Mouse (Mus musculus) lung, embryonic 15.5 days (tissue): ENCODE measurements around the gene 1700113H08Rik. TPM values are rescaled to one million over a fixed set of nuclear protein-coding genes. Genes with fewer than 3 reads are reported as not detected.

Experiments
- ATAC-seq: fragments of 200-750 bp; cut with Nextera tagmentation; 2 replicates; pipeline ENCODE4 v1.8.0; 2017; ENCODE audit warnings: moderate number of reproducible peaks, borderline replicate concordance; ENCODE audit not compliant: low FRiP score, low TSS enrichment; ENCODE audit errors: extremely low read depth
- H3K27ac ChIP-seq: fragments of 300-500 bp; sonication (generic); 2 replicates; pipeline ENCODE4 v1.5.1; 2015; ENCODE audit warnings: moderate library complexity, mild to moderate bottlenecking, inconsistent platforms
- H3K27me3 ChIP-seq: fragments of 300-500 bp; sonication (generic); 2 replicates; pipeline ENCODE4 v1.6.1; 2015; ENCODE audit warnings: inconsistent platforms
- H3K36me3 ChIP-seq: fragments of 300-500 bp; sonication (generic); 2 replicates; pipeline ENCODE4 v1.6.1; 2015; ENCODE audit warnings: inconsistent platforms
- H3K4me1 ChIP-seq: fragments of 300-500 bp; sonication (generic); 2 replicates; pipeline ENCODE4 v1.6.1; 2015; ENCODE audit warnings: inconsistent platforms
- H3K4me2 ChIP-seq: fragments of 300-500 bp; sonication (generic); 2 replicates; pipeline ENCODE4 v1.6.1; 2015; ENCODE audit warnings: inconsistent platforms, mild to moderate bottlenecking, moderate library complexity
- H3K4me3 ChIP-seq: fragments of 300-500 bp; sonication (generic); 2 replicates; pipeline ENCODE4 v1.5.1; 2015; ENCODE audit warnings: mild to moderate bottlenecking, inconsistent platforms
- H3K9ac ChIP-seq: fragments of 300-500 bp; sonication (generic); 2 replicates; pipeline ENCODE4 v1.6.1; 2015; ENCODE audit warnings: inconsistent platforms
- H3K9me3 ChIP-seq: fragments of 300-500 bp; sonication (generic); 2 replicates; pipeline ENCODE4 v1.6.1; 2016; ENCODE audit warnings: inconsistent platforms
- WGBS: fragments of 180-500 bp; shearing (Covaris S2); methylation state at CpG from one replicate; pipeline ENCODE4 v1.1.7; 2015; 5-methylcytosine and 5-hydroxymethylcytosine counted together
- polyA plus RNA-seq: library from polyadenylated mRNA; unstranded; fragments of >200 nt; fragmentation: Nextera tagmentation; extraction: Ambion mirVana; gene quantifications from 2 replicates; pipeline ENCODE4 v1.2.1, GENCODE M21; 2015

1700113H08Rik gene
- polyA plus RNA-seq, 1 experiment from 2014 or later, result not detected

- Histone ChIP-seq H3K9ac (no peak overlapping the region), H3K4me2 (no peak overlapping the region), H3K27ac (no peak overlapping the region), H3K4me1 (no peaks in the 10 kb centered on the region), H3K4me3 (no peak overlapping the region), H3K9me3 (no peaks in the 10 kb centered on the region), H3K36me3 (no peaks in the 10 kb centered on the region), H3K27me3 (no peaks in the 10 kb centered on the region)
- WGBS, result 62% methylated on average over 6 of the region's 6 CpGs
- no peak for ATAC-seq
Observed at GRCm38 (mm10) chr10:87084236-87084635, 26.4 kb downstream of the 1700113H08Rik start.

- ATAC-seq, result no peak
- Histone ChIP-seq H3K4me1 (no peaks in the 10 kb centered on the region), H3K4me3 (no peak overlapping the region), H3K9ac (no peak overlapping the region), H3K27me3 (no peaks in the 10 kb centered on the region), H3K9me3 (no peaks in the 10 kb centered on the region), H3K36me3 (no peaks in the 10 kb centered on the region), H3K4me2 (no peak overlapping the region), H3K27ac (no peak overlapping the region)
- WGBS, result 78% methylated on average over 5 of the region's 5 CpGs
Observed at GRCm38 (mm10) chr10:87087646-87088045, 29.8 kb downstream of the 1700113H08Rik start.

GRCm38 (mm10) chr10:87094249-87094648 lies 36.4 kb downstream of the 1700113H08Rik start:
- ATAC-seq, result no peak
- no peak overlapping the region for H3K9ac ChIP-seq

GRCm38 (mm10) chr10:87098722-87099121 lies 40.9 kb downstream of the 1700113H08Rik start:
- H3K4me2 ChIP-seq, result no peak overlapping the region
- no peak overlapping the region for H3K27ac ChIP-seq
- H3K4me1 ChIP-seq, result no peaks in the 10 kb centered on the region
- no peaks in the 10 kb centered on the region for H3K36me3 ChIP-seq
- no peaks in the 10 kb centered on the region for H3K9me3 ChIP-seq
- no peak overlapping the region for H3K4me3 ChIP-seq
- no peak overlapping the region for H3K9ac ChIP-seq
- H3K27me3 ChIP-seq, result no peaks in the 10 kb centered on the region
- ATAC-seq, result no peak
- WGBS, result 54% methylated on average over 6 of the region's 6 CpGs

More at GRCm38 (mm10) chr10:87094249-87094648, 36.4 kb downstream of the 1700113H08Rik start:
- Histone ChIP-seq H3K27ac (no peak overlapping the region), H3K4me3 (no peak overlapping the region), H3K4me1 (no peaks in the 10 kb centered on the region), H3K36me3 (no peaks in the 10 kb centered on the region), H3K4me2 (no peak overlapping the region), H3K9me3 (no peaks in the 10 kb centered on the region), H3K27me3 (no peaks in the 10 kb centered on the region)

- H3K9ac ChIP-seq, result no peak overlapping the region
- 84% methylated on average over 4 of the region's 4 CpGs for WGBS
- H3K4me2 ChIP-seq, result no peak overlapping the region
- no peaks in the 10 kb centered on the region for H3K9me3 ChIP-seq
- no peaks in the 10 kb centered on the region for H3K4me1 ChIP-seq
- H3K36me3 ChIP-seq, result no peaks in the 10 kb centered on the region
- ATAC-seq, result no peak
- H3K27me3 ChIP-seq, result no peaks in the 10 kb centered on the region
- H3K27ac ChIP-seq, result no peak overlapping the region
- H3K4me3 ChIP-seq, result no peak overlapping the region
Observed at GRCm38 (mm10) chr10:87100668-87101067, 42.8 kb downstream of the 1700113H08Rik start.

- no peak overlapping the region for H3K4me3 ChIP-seq
- WGBS, result 58% methylated on average over 9 of the region's 9 CpGs
- no peak overlapping the region for H3K4me2 ChIP-seq
- no peaks in the 10 kb centered on the region for H3K36me3 ChIP-seq
- no peaks in the 10 kb centered on the region for H3K4me1 ChIP-seq
- H3K9ac ChIP-seq, result no peak overlapping the region
- H3K27ac ChIP-seq, result no peak overlapping the region
- ATAC-seq, result no peak
- H3K9me3 ChIP-seq, result no peaks in the 10 kb centered on the region
- no peaks in the 10 kb centered on the region for H3K27me3 ChIP-seq
Observed at GRCm38 (mm10) chr10:87101265-87101950, 43.6 kb downstream of the 1700113H08Rik start.

- Histone ChIP-seq H3K9me3 (no peaks in the 10 kb centered on the region), H3K4me1 (no peaks in the 10 kb centered on the region), H3K4me3 (no peak overlapping the region), H3K36me3 (no peaks in the 10 kb centered on the region), H3K9ac (no peak overlapping the region), H3K27ac (no peak overlapping the region), H3K4me2 (no peak overlapping the region), H3K27me3 (no peaks in the 10 kb centered on the region)
- no peak for ATAC-seq
- 51% methylated on average over 3 of the region's 3 CpGs for WGBS
Observed at GRCm38 (mm10) chr10:87101951-87102320, 44.1 kb downstream of the 1700113H08Rik start.

- Histone ChIP-seq H3K27ac (no peak overlapping the region), H3K9me3 (no peaks in the 10 kb centered on the region), H3K36me3 (no peaks in the 10 kb centered on the region), H3K4me2 (no peak overlapping the region), H3K9ac (no peak overlapping the region), H3K27me3 (no peaks in the 10 kb centered on the region), H3K4me3 (no peak overlapping the region), H3K4me1 (no peaks in the 10 kb centered on the region)
- WGBS, result 81% methylated on average over 13 of the region's 13 CpGs
- no peak for ATAC-seq
Observed at GRCm38 (mm10) chr10:87102455-87102854, 44.6 kb downstream of the 1700113H08Rik start.

- Histone ChIP-seq H3K27ac (no peak overlapping the region), H3K4me2 (no peak overlapping the region), H3K27me3 (no peaks in the 10 kb centered on the region), H3K36me3 (no peaks in the 10 kb centered on the region), H3K9me3 (no peaks in the 10 kb centered on the region), H3K4me3 (no peak overlapping the region), H3K9ac (no peak overlapping the region), H3K4me1 (no peaks in the 10 kb centered on the region)
- no peak for ATAC-seq
- WGBS, result 68% methylated on average over 8 of the region's 8 CpGs
Observed at GRCm38 (mm10) chr10:87103286-87103685, 45.4 kb downstream of the 1700113H08Rik start.

GRCm38 (mm10) chr10:87107565-87108297 lies 49.9 kb downstream of the 1700113H08Rik start:
- WGBS, result 61% methylated on average over 9 of the region's 9 CpGs
- Histone ChIP-seq H3K36me3 (no peaks in the 10 kb centered on the region), H3K4me2 (no peak overlapping the region), H3K9me3 (no peaks in the 10 kb centered on the region), H3K9ac (no peak overlapping the region), H3K4me3 (no peak overlapping the region), H3K4me1 (no peaks in the 10 kb centered on the region), H3K27me3 (no peaks in the 10 kb centered on the region), H3K27ac (no peak overlapping the region)
- ATAC-seq, result no peak

- no peak overlapping the region for H3K27ac ChIP-seq
- H3K4me2 ChIP-seq, result no peak overlapping the region
- H3K9me3 ChIP-seq, result no peaks in the 10 kb centered on the region
- H3K4me3 ChIP-seq, result no peak overlapping the region
- H3K36me3 ChIP-seq, result no peaks in the 10 kb centered on the region
- ATAC-seq, result no peak
- 84% methylated on average over 6 of the region's 6 CpGs for WGBS
- no peak overlapping the region for H3K9ac ChIP-seq
- H3K27me3 ChIP-seq, result no peaks in the 10 kb centered on the region
- no peaks in the 10 kb centered on the region for H3K4me1 ChIP-seq
Observed at GRCm38 (mm10) chr10:87108333-87108732, 50.5 kb downstream of the 1700113H08Rik start.

GRCm38 (mm10) chr10:87109038-87109771 lies 51.4 kb downstream of the 1700113H08Rik start:
- Histone ChIP-seq H3K9me3 (no peaks in the 10 kb centered on the region), H3K4me3 (no peak overlapping the region), H3K9ac (no peak overlapping the region), H3K27ac (no peak overlapping the region), H3K27me3 (no peaks in the 10 kb centered on the region), H3K4me1 (no peaks in the 10 kb centered on the region), H3K36me3 (no peaks in the 10 kb centered on the region), H3K4me2 (no peak overlapping the region)
- ATAC-seq, result no peak
- WGBS, result 80% methylated on average over 10 of the region's 10 CpGs
